Mouse (Mus musculus) forebrain, embryonic 12.5 days (tissue): ENCODE results near the gene Cmah. TPM values are rescaled to one million over a fixed set of nuclear protein-coding genes. Genes with fewer than 3 reads are reported as not detected.
"Not testable (repeated sequence)": the region's sequence is repeated elsewhere in the genome, so short reads cannot be mapped to it uniquely, and the experiment has no call there.

Source experiments
- ATAC-seq: fragments of 200-750 bp; cut with Nextera tagmentation; 2 replicates; pipeline ENCODE4 v1.8.0; 2017; ENCODE audit warnings: moderate TSS enrichment; ENCODE audit not compliant: low FRiP score
- H3K27ac ChIP-seq: fragments of 300-500 bp; sonication (generic); 2 replicates; pipeline ENCODE4 v1.5.1; 2016; ENCODE audit warnings: mild to moderate bottlenecking
- H3K27me3 ChIP-seq: fragments of 300-500 bp; sonication (generic); 2 replicates; pipeline ENCODE4 v1.6.1; 2016; ENCODE audit warnings: mild to moderate bottlenecking
- H3K36me3 ChIP-seq: fragments of 300-500 bp; sonication (generic); replicated peaks from 2 replicates; pipeline ENCODE4 v1.6.1; 2016; ENCODE audit warnings: mild to moderate bottlenecking
- H3K4me1 ChIP-seq: fragments of 300-500 bp; sonication (generic); 2 replicates; pipeline ENCODE4 v1.6.1; 2016
- H3K4me2 ChIP-seq: fragments of 300-500 bp; sonication (generic); 2 replicates; pipeline ENCODE4 v1.6.1; 2016; ENCODE audit warnings: mild to moderate bottlenecking, moderate library complexity
- H3K4me3 ChIP-seq: fragments of 300-500 bp; sonication (generic); replicated peaks from 2 replicates; pipeline ENCODE4 v1.5.1; 2016; ENCODE audit warnings: mild to moderate bottlenecking
- H3K9ac ChIP-seq: fragments of 300-500 bp; sonication (generic); 2 replicates; pipeline ENCODE4 v1.6.1; 2016; ENCODE audit warnings: mild to moderate bottlenecking
- H3K9me3 ChIP-seq: fragments of 300-500 bp; sonication (generic); 2 replicates; pipeline ENCODE4 v1.6.1; 2016
- WGBS: fragments of 180-500 bp; shearing (Covaris S2); methylation state at CpG from one replicate; pipeline ENCODE4 v1.1.7; 2016; 5-methylcytosine and 5-hydroxymethylcytosine counted together
- polyA plus RNA-seq: library from polyadenylated mRNA; unstranded; fragments of >200 nt; fragmentation: Nextera tagmentation; extraction: Ambion mirVana; gene quantifications from 2 replicates; pipeline ENCODE4 v1.2.1, GENCODE M21; 2016

Cmah gene
- polyA plus RNA-seq, 1 experiment from 2014 or later, result 0.28 TPM

DNA sequence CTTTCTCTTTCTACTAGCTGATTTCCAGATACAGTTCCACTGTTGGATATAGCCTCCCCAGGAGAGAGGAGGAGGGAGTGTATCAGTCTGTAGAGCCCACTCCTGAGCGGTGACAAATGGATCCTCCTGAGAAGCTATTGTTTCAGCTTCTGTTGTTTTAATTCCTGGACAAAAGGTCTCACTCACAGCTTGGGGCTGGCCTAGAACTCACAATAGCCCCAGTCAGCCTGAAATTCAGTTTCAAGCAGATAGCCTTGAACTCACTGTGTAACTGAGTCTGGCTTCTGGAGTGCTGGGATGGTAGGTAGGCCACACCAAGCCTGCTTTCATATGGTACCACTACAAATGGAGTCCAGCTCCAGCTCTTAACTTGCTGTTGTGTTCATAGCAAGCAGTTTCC lies 32.0 kb downstream of the Cmah start:
- no peak for ATAC-seq
- no peaks in the 10 kb centered on the region for H3K9me3 ChIP-seq
- H3K27me3 ChIP-seq, result no peaks in the 10 kb centered on the region
- H3K27ac ChIP-seq, result no peak overlapping the region
- H3K36me3 ChIP-seq, result no peaks in the 10 kb centered on the region
- H3K9ac ChIP-seq, result no peak overlapping the region
- H3K4me3 ChIP-seq, result no peak overlapping the region
- H3K4me1 ChIP-seq, result no peaks in the 10 kb centered on the region
- H3K4me2 ChIP-seq, result no peak overlapping the region
- 32% methylated on average over 1 of the region's 1 CpGs for WGBS

DNA sequence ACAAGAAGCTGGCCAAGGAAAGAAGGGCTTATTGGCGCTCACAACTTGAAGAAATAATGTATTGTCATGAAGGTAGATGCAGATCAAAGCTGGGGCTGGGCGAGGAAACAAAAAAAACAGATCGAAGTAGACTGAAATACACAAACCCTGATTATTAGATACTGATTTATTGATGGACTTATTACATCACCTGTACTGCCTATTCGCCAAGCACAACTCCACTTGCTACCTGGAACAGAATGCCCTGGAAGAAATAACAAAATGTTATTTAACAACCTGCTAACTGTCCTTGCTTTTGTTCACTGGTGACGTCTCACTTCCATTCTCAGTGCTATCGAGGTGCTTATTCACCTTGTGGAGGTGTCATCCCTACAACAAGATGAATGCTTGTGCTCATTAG lies 38.0 kb downstream of the Cmah start:
- Histone ChIP-seq H3K4me1 (no peaks in the 10 kb centered on the region), H3K27me3 (no peaks in the 10 kb centered on the region), H3K27ac (no peak overlapping the region), H3K9me3 (no peaks in the 10 kb centered on the region), H3K4me3 (no peak overlapping the region), H3K4me2 (no peak overlapping the region), H3K36me3 (no peaks in the 10 kb centered on the region), H3K9ac (no peak overlapping the region)
- WGBS, result 91% methylated on average over 6 of the region's 6 CpGs
- no peak for ATAC-seq

DNA sequence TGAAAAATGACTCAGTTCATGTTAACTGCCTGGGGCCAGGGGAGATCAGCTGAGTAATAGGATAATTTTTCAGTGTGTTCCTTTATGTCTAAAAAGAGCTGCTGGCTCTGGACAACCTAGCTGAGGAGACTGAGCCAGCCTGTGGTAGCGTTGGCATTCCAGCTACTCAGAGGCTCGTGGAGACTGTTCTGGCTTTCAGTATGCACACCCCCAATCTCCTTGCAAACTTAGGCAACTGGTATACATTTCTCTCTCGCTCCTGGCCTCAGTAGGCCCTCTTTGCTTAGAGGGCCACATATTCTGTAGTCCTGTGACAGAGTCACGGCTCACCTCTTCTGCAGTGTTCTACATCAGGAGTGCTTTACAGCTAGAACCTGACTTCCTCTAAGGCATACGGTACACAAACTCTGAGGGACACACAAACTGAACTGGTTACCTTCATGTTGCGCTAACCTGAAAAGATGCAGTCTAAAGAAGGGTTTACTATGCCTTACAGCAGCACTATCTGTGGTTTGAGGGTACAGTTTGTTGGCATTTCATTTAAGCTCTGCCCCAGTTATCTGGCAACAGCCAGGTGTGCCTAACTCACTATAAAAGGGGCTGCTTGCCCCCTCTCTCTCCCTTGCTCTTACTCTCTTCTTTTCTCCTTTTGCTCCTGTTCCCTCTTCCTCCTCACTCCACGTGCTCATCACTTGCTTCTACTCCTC lies 45.8 kb downstream of the Cmah start:
- no peaks in the 10 kb centered on the region for H3K27me3 ChIP-seq
- H3K9me3 ChIP-seq, result no peaks in the 10 kb centered on the region
- H3K9ac ChIP-seq, result no peak overlapping the region
- H3K27ac ChIP-seq, result no peak overlapping the region
- H3K4me1 ChIP-seq, result no peaks in the 10 kb centered on the region
- H3K4me2 ChIP-seq, result no peak overlapping the region
- ATAC-seq, result no peak
- 85% methylated on average over 7 of the region's 7 CpGs for WGBS
- no peaks in the 10 kb centered on the region for H3K36me3 ChIP-seq
- no peak overlapping the region for H3K4me3 ChIP-seq

DNA sequence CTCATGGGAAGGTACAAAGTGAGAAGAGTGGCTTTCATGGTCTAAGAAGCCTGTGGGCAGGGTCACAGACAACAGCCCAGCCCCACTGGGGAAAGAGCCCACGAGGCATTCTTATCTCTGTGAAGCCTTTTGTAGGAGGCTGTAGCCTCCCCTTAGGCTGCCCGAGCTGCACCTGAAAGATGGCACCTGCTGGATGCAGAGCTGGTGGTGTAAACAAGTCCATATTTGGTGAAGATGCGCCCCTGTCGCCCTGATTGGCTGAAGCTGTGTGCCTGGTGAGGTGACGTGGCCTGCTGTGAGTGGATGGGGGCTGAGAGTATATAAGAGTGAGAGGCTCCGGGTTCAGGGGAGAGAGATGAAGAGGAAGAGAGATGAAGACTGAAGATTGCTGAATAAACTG lies 47.4 kb downstream of the Cmah start:
- ATAC-seq, H3K4me3 ChIP-seq, H3K4me2 ChIP-seq, H3K36me3 ChIP-seq, H3K9me3 ChIP-seq, H3K9ac ChIP-seq, H3K4me1 ChIP-seq, H3K27me3 ChIP-seq, H3K27ac ChIP-seq: not testable (repeated sequence)
- WGBS, result 87% methylated on average over 6 of the region's 6 CpGs

DNA sequence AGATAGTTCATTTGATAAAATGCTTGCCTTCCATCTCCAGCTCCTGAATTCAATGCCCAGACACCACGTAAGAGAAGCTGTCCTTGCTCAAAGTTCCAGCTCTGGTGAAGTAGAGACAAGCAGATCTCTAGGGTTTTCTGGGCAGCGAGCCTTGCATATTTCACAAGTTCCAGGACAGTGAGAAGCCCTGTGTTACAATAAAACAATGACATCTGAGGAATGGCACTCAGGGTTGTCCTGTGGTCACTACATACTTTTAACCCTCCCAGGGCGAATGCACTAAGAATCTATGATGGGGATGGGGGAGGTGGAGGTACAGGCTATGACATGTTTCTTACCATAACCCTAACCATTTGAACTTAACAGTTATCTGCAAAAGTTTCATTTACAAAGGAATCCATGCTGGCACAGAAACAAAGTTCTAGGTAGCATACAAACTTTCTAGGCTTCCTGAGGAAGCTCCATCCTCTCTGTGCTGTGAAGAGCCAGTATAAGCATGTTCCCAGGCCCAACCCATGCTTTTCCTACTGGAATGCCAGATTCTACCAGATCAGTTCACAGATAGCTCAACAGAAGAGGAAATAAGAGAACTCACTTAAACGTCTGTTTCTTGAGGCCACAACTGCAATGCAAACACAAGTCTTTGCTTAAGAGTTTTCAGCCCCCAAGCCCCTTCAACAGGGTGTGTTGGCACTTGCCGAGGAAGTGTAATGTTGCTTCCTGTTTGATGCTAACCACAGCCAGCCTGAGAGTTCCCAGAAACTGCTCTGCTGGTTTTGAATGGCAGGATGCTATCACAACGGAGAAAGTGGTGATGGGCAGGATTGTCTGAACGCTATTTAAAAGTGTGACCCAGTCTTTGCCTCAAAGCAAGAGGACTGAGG lies 48.4 kb downstream of the Cmah start:
- no peak overlapping the region for H3K4me3 ChIP-seq
- no peaks in the 10 kb centered on the region for H3K4me1 ChIP-seq
- no peak overlapping the region for H3K27ac ChIP-seq
- H3K36me3 ChIP-seq, result no peaks in the 10 kb centered on the region
- H3K4me2 ChIP-seq, result no peak overlapping the region
- WGBS, result 84% methylated on average over 7 of the region's 7 CpGs
- no peaks in the 10 kb centered on the region for H3K27me3 ChIP-seq
- ATAC-seq, result no peak
- no peak overlapping the region for H3K9ac ChIP-seq
- no peaks in the 10 kb centered on the region for H3K9me3 ChIP-seq

DNA sequence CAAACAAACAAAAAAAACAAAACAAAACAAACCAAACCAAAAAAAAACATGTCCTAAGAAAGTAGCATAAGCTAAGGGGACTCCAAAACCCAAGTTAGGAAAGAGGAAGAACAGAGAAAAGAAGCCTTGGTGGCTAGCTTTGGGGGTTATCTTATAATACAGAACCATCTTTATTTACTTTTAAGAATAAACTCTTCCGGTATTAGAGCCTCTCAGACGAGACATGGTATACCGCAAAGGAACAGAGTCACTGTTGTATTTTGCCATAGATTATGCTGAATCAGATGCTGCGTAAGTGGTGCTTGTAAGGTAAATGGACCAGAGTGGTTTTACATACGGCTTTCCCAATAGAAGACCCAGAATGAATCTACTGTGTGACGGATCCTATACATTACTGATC lies 53.5 kb downstream of the Cmah start:
- Histone ChIP-seq H3K4me2 (no peak overlapping the region), H3K4me3 (no peak overlapping the region), H3K27ac (no peak overlapping the region), H3K9ac (no peak overlapping the region), H3K9me3 (no peaks in the 10 kb centered on the region), H3K36me3 (no peaks in the 10 kb centered on the region), H3K27me3 (no peaks in the 10 kb centered on the region), H3K4me1 (peaks cover 6% of the 10 kb centered on the region; the same call in 1 of the 2 replicates)
- no peak for ATAC-seq
- 92% methylated on average over 6 of the region's 6 CpGs for WGBS

DNA sequence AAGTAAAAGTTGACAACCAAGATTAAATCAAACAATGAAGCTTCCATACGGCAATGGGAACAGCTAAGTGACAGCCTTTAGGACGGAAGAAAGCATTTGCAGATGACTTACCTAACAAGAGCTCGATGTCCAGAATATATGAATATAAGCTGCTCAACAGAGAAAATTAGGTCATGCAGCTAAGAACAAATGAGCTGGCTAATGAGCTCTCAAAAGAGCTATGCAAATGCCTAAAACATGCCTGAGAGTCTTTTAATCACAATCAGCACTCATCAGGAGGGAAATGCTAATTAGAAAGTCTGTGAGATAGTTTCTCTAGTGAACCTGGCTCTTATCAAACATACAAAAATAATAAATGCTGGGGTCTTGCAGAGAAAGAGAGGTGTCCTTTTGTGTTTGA lies 56.7 kb downstream of the Cmah start:
- no peak overlapping the region for H3K4me3 ChIP-seq
- no peak overlapping the region for H3K4me2 ChIP-seq
- no peak; the same call in 1 of the 2 replicates for ATAC-seq
- no peak overlapping the region for H3K9ac ChIP-seq
- no peaks in the 10 kb centered on the region for H3K9me3 ChIP-seq
- peak overlapping the region; percentile 42; the same call in 1 of the 2 replicates for H3K27ac ChIP-seq
- no peaks in the 10 kb centered on the region for H3K27me3 ChIP-seq
- WGBS, result 25% methylated on average over 3 of the region's 3 CpGs
- H3K4me1 ChIP-seq, result peaks cover 6% of the 10 kb centered on the region; the same call in 1 of the 2 replicates
- H3K36me3 ChIP-seq, result no peaks in the 10 kb centered on the region

DNA sequence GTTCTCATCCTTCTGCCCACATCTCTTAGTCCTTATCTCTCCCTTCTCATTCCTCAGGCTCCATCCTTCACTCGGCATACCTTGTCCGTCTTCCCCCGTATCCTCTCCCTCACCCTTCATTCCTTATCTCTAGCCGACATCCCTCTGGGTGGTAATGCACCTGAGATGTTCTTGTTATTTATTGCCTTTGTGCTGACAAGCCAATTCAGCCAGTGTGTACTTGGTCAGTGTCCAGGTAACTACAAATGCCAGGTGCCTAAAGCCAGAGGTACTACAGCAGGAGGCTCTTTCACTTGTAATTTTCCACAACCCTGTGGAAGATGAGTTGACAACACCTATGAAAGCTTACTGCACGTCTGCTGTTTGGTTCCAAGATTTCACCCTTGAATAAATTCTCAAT lies 64.7 kb downstream of the Cmah start:
- Histone ChIP-seq H3K27ac (no peak overlapping the region), H3K4me2 (no peak overlapping the region), H3K9ac (no peak overlapping the region), H3K4me1 (peaks cover 8% of the 10 kb centered on the region; the same call in 1 of the 2 replicates), H3K36me3 (no peaks in the 10 kb centered on the region), H3K9me3 (no peaks in the 10 kb centered on the region), H3K27me3 (no peaks in the 10 kb centered on the region), H3K4me3 (no peak overlapping the region)
- no peak for ATAC-seq
- WGBS, result 92% methylated on average over 5 of the region's 5 CpGs

DNA sequence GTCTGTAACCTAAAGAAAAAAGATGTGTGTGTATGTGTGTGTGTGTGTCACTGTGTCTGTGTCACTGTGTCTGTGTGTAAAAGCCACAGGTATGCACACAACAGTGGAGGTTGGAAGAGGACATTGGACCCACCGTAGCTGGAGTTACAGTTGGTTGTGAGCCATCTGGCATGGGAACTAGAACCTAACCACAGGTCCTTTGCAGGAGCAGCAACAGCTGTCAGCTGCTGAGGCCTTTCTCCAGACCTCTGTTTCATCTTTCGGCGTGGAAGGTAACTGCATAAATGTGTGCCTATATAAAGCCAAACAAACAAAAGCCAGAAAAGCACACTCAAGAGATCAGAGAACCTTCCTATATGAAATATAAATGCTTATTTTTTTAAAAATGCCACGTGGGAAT lies 65.5 kb downstream of the Cmah start:
- Histone ChIP-seq H3K4me1 (peaks cover 8% of the 10 kb centered on the region; the same call in 1 of the 2 replicates), H3K36me3 (no peaks in the 10 kb centered on the region), H3K9ac (no peak overlapping the region), H3K4me3 (no peak overlapping the region), H3K27me3 (no peaks in the 10 kb centered on the region), H3K9me3 (no peaks in the 10 kb centered on the region), H3K27ac (no peak overlapping the region), H3K4me2 (no peak overlapping the region)
- WGBS, result 76% methylated on average over 4 of the region's 4 CpGs
- no peak for ATAC-seq

DNA sequence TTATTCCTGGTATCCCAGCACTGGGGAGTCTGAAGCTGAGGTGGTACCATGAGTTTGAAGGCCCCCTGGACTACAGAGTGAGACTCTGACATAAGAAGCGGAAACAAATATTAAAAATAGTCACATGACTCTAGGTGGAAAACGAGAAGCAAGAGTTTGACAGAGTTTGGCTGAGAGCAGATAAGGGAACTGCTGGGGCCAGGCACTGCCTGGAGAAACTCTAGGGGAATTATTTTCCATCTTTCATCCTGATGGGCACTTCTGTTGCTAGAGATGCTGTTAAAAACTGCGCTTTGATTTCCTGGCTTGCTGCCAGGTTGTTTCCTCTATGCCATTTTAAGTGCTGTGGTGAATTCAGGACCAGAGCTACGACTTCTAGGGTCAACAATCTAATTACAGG lies 65.9 kb downstream of the Cmah start:
- peaks cover 8% of the 10 kb centered on the region; the same call in 1 of the 2 replicates for H3K4me1 ChIP-seq
- no peaks in the 10 kb centered on the region for H3K9me3 ChIP-seq
- no peak overlapping the region for H3K27ac ChIP-seq
- H3K27me3 ChIP-seq, result no peaks in the 10 kb centered on the region
- 41% methylated on average over 4 of the region's 4 CpGs for WGBS
- H3K9ac ChIP-seq, result no peak overlapping the region
- H3K4me3 ChIP-seq, result no peak overlapping the region
- no peak overlapping the region for H3K4me2 ChIP-seq
- no peak for ATAC-seq
- H3K36me3 ChIP-seq, result no peaks in the 10 kb centered on the region

DNA sequence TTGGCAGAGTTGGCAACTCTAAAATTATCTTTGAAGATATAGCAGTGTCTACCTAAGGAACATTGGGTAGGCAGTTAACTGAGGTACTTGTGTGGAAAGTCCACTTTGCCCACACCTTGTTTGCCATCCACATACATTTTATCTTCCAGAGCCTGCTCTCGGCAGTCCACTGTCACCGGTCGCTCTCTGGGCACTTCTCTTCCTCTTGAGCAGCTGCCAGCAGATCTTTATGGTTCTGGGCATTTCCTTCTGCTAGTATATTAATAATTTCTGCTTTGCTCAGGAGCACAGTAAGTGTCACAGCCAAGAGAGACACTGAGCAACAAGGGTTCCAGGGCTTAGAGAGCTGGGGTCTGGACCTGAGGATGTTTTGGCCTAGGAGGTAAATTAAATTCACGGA lies 68.6 kb downstream of the Cmah start:
- WGBS, result 93% methylated on average over 4 of the region's 4 CpGs
- no peaks in the 10 kb centered on the region for H3K9me3 ChIP-seq
- H3K4me1 ChIP-seq, result peaks cover 8% of the 10 kb centered on the region; the same call in 1 of the 2 replicates
- no peaks in the 10 kb centered on the region for H3K36me3 ChIP-seq
- no peak overlapping the region for H3K9ac ChIP-seq
- H3K27ac ChIP-seq, result no peak overlapping the region
- no peaks in the 10 kb centered on the region for H3K27me3 ChIP-seq
- H3K4me3 ChIP-seq, result no peak overlapping the region
- H3K4me2 ChIP-seq, result no peak overlapping the region
- no peak for ATAC-seq

DNA sequence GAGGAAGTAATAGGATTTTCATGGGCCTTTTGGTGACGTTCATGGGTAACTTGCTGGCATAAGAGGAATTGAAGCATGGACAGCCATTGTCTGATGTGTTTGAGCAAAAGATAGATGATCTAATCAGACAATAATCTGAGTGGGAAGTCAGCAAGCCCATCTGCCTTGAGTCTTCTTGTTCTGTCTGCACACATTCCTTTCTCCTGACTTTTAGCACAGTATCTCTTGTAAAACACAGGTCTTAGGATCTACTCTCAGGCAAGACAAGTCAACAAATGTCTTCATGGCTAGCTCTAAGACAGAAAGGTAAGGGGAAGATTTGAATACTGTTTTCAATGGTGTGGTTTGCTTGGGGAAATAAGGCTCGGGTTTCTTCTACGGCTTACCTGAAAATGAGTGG lies 70.0 kb downstream of the Cmah start:
- Histone ChIP-seq H3K4me3 (no peak overlapping the region), H3K27ac (no peak overlapping the region), H3K4me1 (peaks cover 8% of the 10 kb centered on the region; the same call in 1 of the 2 replicates), H3K27me3 (0 out of 2 replicates have a peak, but pooled peaks cover 2% of the 10 kb centered on the region), H3K9ac (no peak overlapping the region), H3K36me3 (no peaks in the 10 kb centered on the region), H3K4me2 (no peak overlapping the region), H3K9me3 (no peaks in the 10 kb centered on the region)
- WGBS, result 91% methylated on average over 3 of the region's 3 CpGs
- ATAC-seq, result no peak
